Mouse (Mus musculus): ENCODE results near the gene Pou6f1.

DNA sequence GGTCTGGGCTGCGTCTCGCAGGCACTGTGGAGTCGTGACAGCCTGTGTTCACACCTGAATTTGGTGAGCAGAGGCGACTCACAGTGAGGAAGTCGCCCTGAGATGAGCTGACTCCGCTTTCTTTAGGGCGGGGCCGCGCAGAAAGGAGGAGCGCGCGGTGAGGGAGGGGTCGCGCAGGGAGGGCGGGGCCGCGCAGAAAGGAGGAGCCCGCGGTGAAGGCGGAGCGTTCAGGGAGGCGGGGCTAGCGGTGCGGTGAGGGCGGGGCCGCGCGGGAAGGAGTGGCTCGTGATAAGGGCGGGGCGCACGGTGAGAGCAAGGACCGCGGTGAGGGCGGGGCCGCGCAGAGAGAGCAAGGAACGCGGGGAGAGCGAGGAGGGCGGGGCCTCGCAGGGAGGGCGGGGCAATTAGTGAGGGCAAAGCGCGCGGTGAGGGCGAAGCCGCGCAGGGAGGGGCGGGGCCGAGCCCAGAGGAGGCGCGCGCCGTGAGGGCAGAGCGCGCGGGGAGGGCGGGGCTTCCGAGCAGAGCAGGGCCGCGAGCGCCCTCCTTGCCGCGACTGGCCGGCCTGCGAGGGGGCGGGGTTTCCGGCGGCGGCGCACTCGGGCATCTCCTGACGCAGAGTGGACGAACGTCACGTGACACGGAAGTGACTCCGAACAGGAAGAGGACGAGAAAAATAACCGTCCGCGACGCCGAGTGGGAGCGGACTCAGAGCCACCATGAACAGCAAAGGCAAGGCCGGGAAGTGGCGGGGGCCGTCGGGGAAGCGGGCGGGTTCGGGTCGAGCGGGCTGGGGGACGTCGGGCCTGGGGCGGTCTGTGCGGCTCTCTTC is 15.4 kb upstream of the Pou6f1 start, which contains the start of gene Dazap2:
- TF ChIP-seq POLR2A (IDR thresholded peaks at IDR 0.05; ENCODE audit: control insufficient read depth, low read depth, low read length): peak; percentile 95
- no peak for TF ChIP-seq CTCF (IDR thresholded peaks at IDR 0.05; ENCODE audit: control insufficient read depth, insufficient read depth, insufficient replicate concordance, low read depth, low read length)
